Mouse (Mus musculus) MEL (cell line): ENCODE results near the gene Exog. TPM values are rescaled to one million over a fixed set of nuclear protein-coding genes. Genes with fewer than 3 reads are reported as not detected.
A peak's percentile ranks its signal among the peaks of the same experiment; 100 is the strongest.

Experiments
- DNase-seq: peaks from one replicate; pipeline ENCODE4 v3.0.0; 2011; ENCODE audit warnings: low read depth, low spot score
- H3K27ac ChIP-seq: 2 replicates; pipeline ENCODE4 v1.5.1; 2012; ENCODE audit warnings: low read depth, mild to moderate bottlenecking, control low read depth, low read length, moderate library complexity; ENCODE audit not compliant: control insufficient read depth
- H3K27me3 ChIP-seq, 2 experiments: fragments of 150-350 bp in 1 of 2; sonication (generic) in 1 of 2; 2 replicates each; pipeline ENCODE4 v1.6.1; 2012; ENCODE audit warnings: low read length in 2 of 2, mild to moderate bottlenecking in 2 of 2, improper control_type of control experiment in 1 of 2, moderate library complexity in 1 of 2; ENCODE audit not compliant: insufficient read depth in 2 of 2, control insufficient read depth in 1 of 2
- H3K36me3 ChIP-seq, 2 experiments: 2 replicates each; pipeline ENCODE4 v1.6.1; 2012 to 2014; ENCODE audit warnings: low read length in 2 of 2, improper control_type of control experiment in 1 of 2, inconsistent platforms in 1 of 2, mild to moderate bottlenecking in 1 of 2; ENCODE audit not compliant: insufficient read depth in 2 of 2, control insufficient read depth in 1 of 2
- H3K4me1 ChIP-seq, 2 experiments: fragments of 150-350 bp in 1 of 2; sonication (generic) in 1 of 2; 2 replicates each; pipeline ENCODE4 v1.6.1; 2012; ENCODE audit warnings: low read length in 2 of 2, improper control_type of control experiment in 1 of 2, mild to moderate bottlenecking in 1 of 2; ENCODE audit not compliant: insufficient read depth in 2 of 2, control insufficient read depth in 1 of 2
- H3K4me3 ChIP-seq, 2 experiments: fragments of 150-350 bp in 1 of 2; sonication (generic) in 1 of 2; 2 replicates each; pipeline ENCODE4 v1.5.1; 2012; ENCODE audit warnings: low read depth in 2 of 2, low read length in 2 of 2, mild to moderate bottlenecking in 2 of 2, moderate library complexity in 2 of 2, control low read depth in 1 of 2, improper control_type of control experiment in 1 of 2; ENCODE audit not compliant: control insufficient read depth in 1 of 2, insufficient read depth in 1 of 2
- H3K79me2 ChIP-seq: 2 replicates; pipeline ENCODE4 v1.6.1; 2012; ENCODE audit warnings: mild to moderate bottlenecking, low read length, moderate library complexity; ENCODE audit not compliant: control insufficient read depth, poor library complexity, insufficient read depth
- H3K9ac ChIP-seq: 2 replicates; pipeline ENCODE4 v1.6.1; 2012; ENCODE audit warnings: low read depth, mild to moderate bottlenecking, control low read depth, low read length, moderate library complexity; ENCODE audit not compliant: control insufficient read depth, poor library complexity, severe bottlenecking
- H3K9me3 ChIP-seq: fragments of 150-350 bp; sonication (generic); replicated peaks from 2 replicates; pipeline ENCODE4 v1.6.1; 2012; ENCODE audit warnings: mild to moderate bottlenecking, low read length, improper control_type of control experiment, moderate library complexity; ENCODE audit not compliant: insufficient read depth
- CHD1 ChIP-seq: IDR thresholded peaks from 2 replicates; pipeline ENCODE4 v1.6.1; 2012; ENCODE audit warnings: low read depth, mild to moderate bottlenecking, inconsistent platforms, low read length, improper control_type of control experiment
- CTCF ChIP-seq, 3 experiments: IDR thresholded peaks in 2 of 3; conservative IDR thresholded peaks in 1 of 3; 2 replicates each; pipeline ENCODE4 v1.5.1; 2011 to 2012; ENCODE audit warnings: low read length in 3 of 3, low read depth in 2 of 3, mild to moderate bottlenecking in 2 of 3, improper control_type of control experiment in 1 of 3, inconsistent platforms in 1 of 3, mixed read lengths in 1 of 3, moderate library complexity in 1 of 3; ENCODE audit not compliant: control insufficient read depth in 1 of 3, insufficient read depth in 1 of 3, poor library complexity in 1 of 3, severe bottlenecking in 1 of 3
- E2F4 ChIP-seq: IDR thresholded peaks from 2 replicates; pipeline ENCODE4 v1.6.1; 2011; ENCODE audit warnings: low read depth, low read length, improper control_type of control experiment, borderline replicate concordance
- ELF1 ChIP-seq: IDR thresholded peaks from 2 replicates; pipeline ENCODE4 v1.6.1; 2014; ENCODE audit warnings: low read depth, mild to moderate bottlenecking, inconsistent platforms, low read length, improper control_type of control experiment, moderate library complexity
- EP300 ChIP-seq, 2 experiments: IDR thresholded peaks; 2 replicates each; pipeline ENCODE4 v1.6.1; 2011; ENCODE audit warnings: improper control_type of control experiment in 2 of 2, low read length in 2 of 2, low read depth in 1 of 2, mild to moderate bottlenecking in 1 of 2
- GABPA ChIP-seq: IDR thresholded peaks from 2 replicates; pipeline ENCODE4 v1.6.1; 2012; ENCODE audit warnings: low read depth, mild to moderate bottlenecking, inconsistent platforms, low read length, improper control_type of control experiment, moderate library complexity
- HCFC1 ChIP-seq: IDR thresholded peaks from 2 replicates; pipeline ENCODE4 v1.6.1; 2012; ENCODE audit warnings: low read depth, mild to moderate bottlenecking, inconsistent platforms, low read length, improper control_type of control experiment, moderate library complexity
- JUND ChIP-seq: IDR thresholded peaks from 2 replicates; pipeline ENCODE4 v1.6.1; 2011; ENCODE audit warnings: low read depth, mild to moderate bottlenecking, improper control_type of control experiment, low read length
- KAT2A ChIP-seq: conservative IDR thresholded peaks from 2 replicates; pipeline ENCODE4 v1.6.1; 2012; ENCODE audit warnings: low read depth, low read length, improper control_type of control experiment, inconsistent platforms
- MAFK ChIP-seq: IDR thresholded peaks from 2 replicates; pipeline ENCODE4 v1.6.1; 2011; ENCODE audit warnings: low read depth, mild to moderate bottlenecking, low read length, improper control_type of control experiment, borderline replicate concordance
- MAX ChIP-seq: IDR thresholded peaks from 2 replicates; pipeline ENCODE4 v1.6.1; 2011; ENCODE audit warnings: low read length, improper control_type of control experiment
- MAZ ChIP-seq: IDR thresholded peaks from 2 replicates; pipeline ENCODE4 v1.6.1; 2012; ENCODE audit warnings: low read depth, mild to moderate bottlenecking, inconsistent platforms, low read length, improper control_type of control experiment
- MEF2A ChIP-seq: IDR thresholded peaks from 2 replicates; pipeline ENCODE4 v1.6.1; 2014; ENCODE audit warnings: low read depth, mild to moderate bottlenecking, inconsistent platforms, low read length, improper control_type of control experiment; ENCODE audit not compliant: poor library complexity, insufficient replicate concordance, severe bottlenecking; ENCODE audit errors: extremely low read depth
- MYB ChIP-seq: IDR thresholded peaks from 2 replicates; pipeline ENCODE4 v1.6.1; 2011; ENCODE audit warnings: mild to moderate bottlenecking, low read depth, low read length, improper control_type of control experiment
- MYC ChIP-seq: IDR thresholded peaks from 2 replicates; pipeline ENCODE4 v1.6.1; 2011; ENCODE audit warnings: low read depth, mild to moderate bottlenecking, low read length, improper control_type of control experiment, moderate library complexity
- NELFE ChIP-seq: IDR thresholded peaks from 2 replicates; pipeline ENCODE4 v1.6.1; 2011; ENCODE audit warnings: low read depth, low read length, improper control_type of control experiment
- NRF1 ChIP-seq: IDR thresholded peaks from 2 replicates; pipeline ENCODE4 v1.6.1; 2014; ENCODE audit warnings: low read depth, mild to moderate bottlenecking, inconsistent platforms, low read length, improper control_type of control experiment, moderate library complexity; ENCODE audit not compliant: poor library complexity, insufficient read depth, severe bottlenecking
- POLR2A ChIP-seq, 2 experiments: IDR thresholded peaks; 2 replicates each; pipeline ENCODE4 v1.6.1; 2011 to 2012; ENCODE audit warnings: low read length in 2 of 2, mild to moderate bottlenecking in 2 of 2, control low read depth in 1 of 2, improper control_type of control experiment in 1 of 2, low read depth in 1 of 2, moderate library complexity in 1 of 2; ENCODE audit not compliant: control insufficient read depth in 1 of 2, insufficient read depth in 1 of 2, poor library complexity in 1 of 2
- POLR2AphosphoS2 ChIP-seq: IDR thresholded peaks from 2 replicates; pipeline ENCODE4 v1.6.1; 2011; ENCODE audit warnings: low read length, improper control_type of control experiment
- POLR2AphosphoS5 ChIP-seq: IDR thresholded peaks from 2 replicates; pipeline ENCODE4 v1.6.1; 2012; ENCODE audit warnings: low read depth, borderline replicate concordance, mild to moderate bottlenecking, inconsistent platforms, low read length, moderate library complexity, mixed read lengths
- RAD21 ChIP-seq: IDR thresholded peaks from 2 replicates; pipeline ENCODE4 v1.6.1; 2011; ENCODE audit warnings: mild to moderate bottlenecking, low read depth, low read length, improper control_type of control experiment
- SIN3A ChIP-seq: IDR thresholded peaks from 2 replicates; pipeline ENCODE4 v1.6.1; 2012; ENCODE audit warnings: low read length, improper control_type of control experiment, inconsistent platforms
- SMC3 ChIP-seq: IDR thresholded peaks from 2 replicates; pipeline ENCODE4 v1.6.1; 2011; ENCODE audit warnings: low read depth, low read length, improper control_type of control experiment
- TBP ChIP-seq: IDR thresholded peaks from 2 replicates; pipeline ENCODE4 v1.8.0; 2011; ENCODE audit warnings: low read depth, low read length, improper control_type of control experiment
- TCF12 ChIP-seq: IDR thresholded peaks from 2 replicates; pipeline ENCODE4 v1.6.1; 2014; ENCODE audit warnings: low read depth, mild to moderate bottlenecking, inconsistent platforms, low read length, improper control_type of control experiment, moderate library complexity
- USF2 ChIP-seq, 2 experiments: IDR thresholded peaks; 2 replicates each; pipeline ENCODE4 v1.6.1; 2011 to 2012; ENCODE audit warnings: improper control_type of control experiment in 2 of 2, low read length in 2 of 2, borderline replicate concordance in 1 of 2, inconsistent platforms in 1 of 2, low read depth in 1 of 2, mild to moderate bottlenecking in 1 of 2; ENCODE audit not compliant: insufficient read depth in 1 of 2
- ZMIZ1 ChIP-seq: IDR thresholded peaks from 2 replicates; pipeline ENCODE4 v1.6.1; 2012; ENCODE audit warnings: low read depth, mild to moderate bottlenecking, inconsistent platforms, low read length, improper control_type of control experiment, moderate library complexity
- ZNF384 ChIP-seq: IDR thresholded peaks from 2 replicates; pipeline ENCODE4 v1.6.1; 2012; ENCODE audit warnings: low read depth, mild to moderate bottlenecking, inconsistent platforms, low read length, improper control_type of control experiment
- polyA plus RNA-seq, 2 experiments: library from polyadenylated mRNA; stranded (reverse) in 1 of 2; unstranded in 1 of 2; fragments of >175 nt in 1 of 2; fragments of >200 nt in 1 of 2; gene quantifications; 2 replicates each; pipeline versions ENCODE4 v1.2.1 to v1.2.4; 2012; ENCODE audit warnings: low replicate concordance in 2 of 2, low read depth in 1 of 2; ENCODE audit not compliant: insufficient read length in 2 of 2, insufficient read depth in 1 of 2, missing spikeins in 1 of 2
- total RNA-seq: library from RNA; depleted of rRNA; stranded (reverse); fragments of 300-350 nt; gene quantifications from 2 replicates; pipeline ENCODE4 v1.2.3, GENCODE M21; 2012; rRNA removed

The Exog gene
- 10.0 and 12.1 TPM in 2 replicates for total RNA-seq
- 10 to 100 TPM in 1 of 2 experiments, not detected in 1; 11.7 TPM for polyA plus RNA-seq

DNA sequence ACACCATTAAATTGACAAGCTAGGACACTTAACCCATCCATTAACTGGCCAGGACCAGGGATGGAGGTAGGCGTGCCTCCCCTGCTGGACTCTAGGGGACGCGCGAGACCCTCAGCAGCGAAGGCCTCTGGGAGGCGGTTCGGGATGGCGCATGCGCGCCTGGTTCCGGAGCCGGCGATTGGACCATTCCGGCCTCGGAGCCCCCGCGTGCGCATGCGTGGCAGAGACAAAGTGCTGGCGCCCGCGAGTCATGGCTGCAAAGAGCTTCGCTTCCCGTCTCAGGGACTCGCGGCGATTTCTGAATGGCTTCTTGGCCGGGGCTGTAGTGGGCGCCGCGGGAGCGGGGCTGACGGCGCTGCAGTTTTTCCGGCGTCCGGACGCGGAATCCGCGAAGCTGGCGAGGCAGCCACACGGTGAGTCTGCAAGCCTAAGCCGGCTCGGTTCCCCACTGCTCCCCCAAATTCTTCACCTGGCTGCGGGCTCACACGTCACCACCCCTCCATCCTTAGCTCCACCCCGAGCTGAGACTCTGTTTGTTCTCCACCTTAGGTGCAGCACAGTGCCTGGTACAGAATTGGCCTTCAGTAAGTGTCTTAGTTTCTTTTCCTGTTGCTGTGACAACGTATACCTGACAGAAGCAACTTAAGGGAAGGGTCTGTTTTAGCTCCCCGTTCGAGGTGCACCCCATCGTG lies at the start of gene Exog:
Gene Exog, plus strand, starts transcription at position 206 of the 692 bp plus-strand sequence.
- Histone ChIP-seq H3K4me3 (peak within 1 kb of the TSS; percentile 69 to 79), H3K9me3 (no peaks in the 10 kb centered on the region), H3K36me3 (peaks cover 2 to 7% of the 10 kb centered on the region in 2 experiments), H3K4me1 (peaks cover 0 to 11% of the 10 kb centered on the region in 2 experiments; a peak in 1 of 4 replicates), H3K9ac (peak within 1 kb of the TSS; percentile 88), H3K79me2 (peaks cover 15% of the 10 kb centered on the region), H3K27me3 (no peaks in the 10 kb centered on the region), H3K27ac (peak within 1 kb of the TSS; percentile 48)
- peak; percentile 95 for DNase-seq
- TF ChIP-seq CTCF (IDR thresholded peaks at IDR 0.05 in 2 of 3, conservative IDR thresholded peaks at IDR 0.05 in 1 of 3; ENCODE audit: control insufficient read depth in 1 of 3, insufficient read depth in 1 of 3, low read depth in 2 of 3, low read length in 3 of 3, poor library complexity in 1 of 3, severe bottlenecking in 1 of 3) (peak; percentile 72 to 81 (median 78)), GABPA (no peak), SIN3A (peak; percentile 74), POLR2AphosphoS5 (no peak), ZMIZ1 (peak; percentile 86), TCF12 (peak; percentile 46; the same call in 1 of the 2 replicates), TBP (peak; percentile 64; the same call in 1 of the 2 replicates), NELFE (peak; percentile 94), USF2 (IDR thresholded peaks at IDR 0.05; ENCODE audit: borderline replicate concordance in 1 of 2, insufficient read depth in 1 of 2, low read depth in 1 of 2, low read length in 2 of 2) (no peak), NRF1 (peak; percentile 98), EP300 (IDR thresholded peaks at IDR 0.05; ENCODE audit: low read depth in 1 of 2, low read length in 2 of 2) (no peak), MAFK (no peak), ELF1 (peak; percentile 33; the same call in 1 of the 2 replicates), MYB (no peak), MYC (peak; percentile 52; the same call in 1 of the 2 replicates), MEF2A (no peak), POLR2A (IDR thresholded peaks at IDR 0.05; ENCODE audit: control insufficient read depth in 1 of 2, insufficient read depth in 1 of 2, low read depth in 1 of 2, low read length in 2 of 2, poor library complexity in 1 of 2) (peak; percentile 76 to 94), E2F4 (no peak), MAX (peak; percentile 63), RAD21 (peak; percentile 34), HCFC1 (peak; percentile 79), SMC3 (peak; percentile 30), CHD1 (no peak), MAZ (no peak), ZNF384 (no peak), POLR2AphosphoS2 (peak; percentile 81; the same call in 1 of the 2 replicates), KAT2A (no peak), JUND (no peak)
